Comparison of ENCODE assay signal across 25 mouse cellular contexts in the genomic region with DNA sequence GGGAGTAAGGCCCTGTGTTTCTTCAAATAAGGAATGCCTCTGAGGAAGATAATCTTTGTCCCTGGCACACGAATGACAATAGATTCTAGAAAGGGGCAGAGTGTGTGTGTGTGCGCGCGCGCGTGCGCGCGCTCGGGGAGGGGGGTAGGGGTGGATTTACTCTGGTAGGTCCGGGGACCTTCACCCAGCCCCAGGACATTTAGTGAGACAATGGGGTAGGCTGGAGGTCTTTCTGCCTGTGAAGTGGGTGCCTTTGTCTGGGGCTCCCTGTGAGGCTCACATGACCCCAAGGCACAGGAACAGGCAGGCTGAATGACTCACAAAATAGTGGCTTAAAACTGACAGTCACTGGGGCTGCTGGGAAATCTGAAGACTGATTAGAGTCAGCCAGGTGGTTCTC.
"Had no signal": no experiment of that assay in that cellular context is flagged by ENCODE, and none has a peak within 500 bp of the region (broad histone marks: within the 10 kb centered on the region; RNA-seq: fewer than 3 reads in every experiment).

No protein-coding gene starts in this region.

- H3K36me3 ChIP-seq: heart, embryonic 10.5 days; heart, embryonic 12.5 days; hindbrain, embryonic 10.5 days; hindbrain, embryonic 12.5 days; kidney, embryonic 15.5 days; limb, embryonic 13.5 days; limb, embryonic 15.5 days; liver, embryonic 12.5 days had no signal

- H3K27me3 ChIP-seq: limb, embryonic 15.5 days had no signal

- H3K9me3 ChIP-seq: heart, embryonic 10.5 days; heart, embryonic 12.5 days; hindbrain, embryonic 10.5 days; hindbrain, embryonic 12.5 days; kidney, embryonic 15.5 days; limb, embryonic 13.5 days; limb, embryonic 15.5 days; liver, embryonic 12.5 days had no signal

- DNase-seq: gastrocnemius, adult 2 months; gastrocnemius, postnatal 10 days; gastrocnemius, postnatal 25 days; heart, adult 2 months; heart, postnatal 10 days; heart, postnatal 4 days; kidney, adult 11 months; kidney, adult 2 months; kidney, adult 9 months; kidney, postnatal 14 days; kidney, postnatal 36 days; layer of hippocampus, postnatal 36 days; left cerebral cortex, postnatal 4 days had no signal

- H3K27ac ChIP-seq: gastrocnemius, adult 2 months; heart, adult 2 months; heart, embryonic 10.5 days; hindbrain, embryonic 10.5 days; hindbrain, embryonic 12.5 days; hindbrain, embryonic 14.5 days; hindbrain, postnatal 0 days; kidney, embryonic 15.5 days; kidney, postnatal 0 days; limb, embryonic 13.5 days; limb, embryonic 15.5 days; liver, embryonic 12.5 days; liver, embryonic 14.5 days had no signal

- H3K4me3 ChIP-seq: gastrocnemius, adult 2 months; heart, adult 2 months; heart, embryonic 10.5 days; heart, embryonic 12.5 days; hindbrain, embryonic 10.5 days; hindbrain, embryonic 12.5 days; kidney, embryonic 15.5 days; limb, embryonic 13.5 days; limb, embryonic 15.5 days; liver, embryonic 12.5 days had no signal

- H3K4me1 ChIP-seq: heart, embryonic 10.5 days; kidney, embryonic 15.5 days had no signal

- H3K9ac ChIP-seq: heart, embryonic 12.5 days; hindbrain, embryonic 12.5 days; hindbrain, embryonic 14.5 days; kidney, embryonic 15.5 days; limb, embryonic 13.5 days; limb, embryonic 15.5 days; liver, embryonic 12.5 days; liver, embryonic 14.5 days had no signal
